Mouse (Mus musculus): Measurements from ENCODE around the gene Lrrc58.

Lrrc58 gene

GRCm38 (mm10) chr16:37868506-37869469, 599 bp downstream of the Lrrc58 start:
- no peak for DNase-seq (ENCODE audit: extremely low read depth, low read depth, low spot score)

- DNase-seq (ENCODE audit: extremely low read depth, low read depth, low spot score) = no peak
These were observed 1.5 kb downstream of the Lrrc58 start for GRCm38 (mm10) chr16:37869470-37870231.

GRCm38 (mm10) chr16:37871112-37871715, 3.0 kb downstream of the Lrrc58 start:
- DNase-seq (ENCODE audit: extremely low read depth, low read depth, low spot score) = no peak

GRCm38 (mm10) chr16:37874501-37875235, 6.5 kb downstream of the Lrrc58 start:
- no peak for DNase-seq (ENCODE audit: extremely low read depth, low read depth, low spot score)

GRCm38 (mm10) chr16:37877406-37877805, 9.2 kb downstream of the Lrrc58 start:
- no peak for DNase-seq (ENCODE audit: extremely low read depth, low read depth, low spot score)

- no peak for DNase-seq (ENCODE audit: extremely low read depth, low read depth, low spot score)
These were observed 10.8 kb downstream of the Lrrc58 start for GRCm38 (mm10) chr16:37878951-37879505.

GRCm38 (mm10) chr16:37879750-37880419, 11.7 kb downstream of the Lrrc58 start:
- DNase-seq (ENCODE audit: extremely low read depth, low read depth, low spot score) = no peak

GRCm38 (mm10) chr16:37881168-37881567, 13.0 kb downstream of the Lrrc58 start:
- no peak for DNase-seq (ENCODE audit: extremely low read depth, low read depth, low spot score)

- no peak for DNase-seq (ENCODE audit: extremely low read depth, low read depth, low spot score)
These were observed 20.8 kb downstream of the Lrrc58 start for GRCm38 (mm10) chr16:37888986-37889385.

GRCm38 (mm10) chr16:37892667-37893066, 24.5 kb downstream of the Lrrc58 start:
- no peak for DNase-seq (ENCODE audit: extremely low read depth, low read depth, low spot score)

- DNase-seq (ENCODE audit: extremely low read depth, low read depth, low spot score) = no peak
These were observed 25.2 kb downstream of the Lrrc58 start for GRCm38 (mm10) chr16:37893381-37893780.

- no peak for DNase-seq (ENCODE audit: extremely low read depth, low read depth, low spot score)
These were observed 25.8 kb downstream of the Lrrc58 start for GRCm38 (mm10) chr16:37893942-37894341.

GRCm38 (mm10) chr16:37898790-37899189, 30.6 kb downstream of the Lrrc58 start:
- DNase-seq (ENCODE audit: extremely low read depth, low read depth, low spot score) = peak; percentile 31

- peak; percentile 23 for DNase-seq (ENCODE audit: extremely low read depth, low read depth, low spot score)
These were observed 31.2 kb downstream of the Lrrc58 start for GRCm38 (mm10) chr16:37899357-37899756.

GRCm38 (mm10) chr16:37901318-37901717, 33.1 kb downstream of the Lrrc58 start:
- no peak for DNase-seq (ENCODE audit: extremely low read depth, low read depth, low spot score)

- DNase-seq (ENCODE audit: extremely low read depth, low read depth, low spot score) = no peak
These were observed 38.3 kb downstream of the Lrrc58 start for GRCm38 (mm10) chr16:37906456-37906855.

GRCm38 (mm10) chr16:37911086-37911485, 42.9 kb downstream of the Lrrc58 start:
- no peak for DNase-seq (ENCODE audit: extremely low read depth, low read depth, low spot score)

- DNase-seq (ENCODE audit: extremely low read depth, low read depth, low spot score) = no peak
These were observed 48.1 kb downstream of the Lrrc58 start, which contains the start of gene Gpr156 for GRCm38 (mm10) chr16:37916138-37916817. Gene Gpr156, plus strand, starts transcription at chr16:37916496.

GRCm38 (mm10) chr16:37916818-37917201, 48.6 kb downstream of the Lrrc58 start:
- no peak for DNase-seq (ENCODE audit: extremely low read depth, low read depth, low spot score)

Data from fat pad, adult 2 months (tissue).